Mouse (Mus musculus) cerebellum, adult 9-10 months (tissue): ENCODE measurements around the gene Aph1b.
A peak's percentile ranks its signal among the peaks of the same experiment; 100 is the strongest.
"Not testable (repeated sequence)": the region's sequence is repeated elsewhere in the genome, so short reads cannot be mapped to it uniquely, and the experiment has no call there.

Experiments
- DNase-seq: peaks from one replicate; pipeline ENCODE4 v3.0.0; 2022

The Aph1b gene

GRCm38 (mm10) chr9:66795464-66796324 is at the start of gene Aph1b:
Gene Aph1b (minus strand): TSS chr9:66795490.
- DNase-seq: peak; percentile 99

- DNase-seq: no peak
These were observed 39.8 kb upstream of the Aph1b start for GRCm38 (mm10) chr9:66835097-66835480.

GRCm38 (mm10) chr9:66834318-66835096 is 39.2 kb upstream of the Aph1b start, which contains the start of gene Aph1c:
Gene Aph1c (minus strand): TSS chr9:66834726.
- DNase-seq: peak; percentile 100

DNA sequence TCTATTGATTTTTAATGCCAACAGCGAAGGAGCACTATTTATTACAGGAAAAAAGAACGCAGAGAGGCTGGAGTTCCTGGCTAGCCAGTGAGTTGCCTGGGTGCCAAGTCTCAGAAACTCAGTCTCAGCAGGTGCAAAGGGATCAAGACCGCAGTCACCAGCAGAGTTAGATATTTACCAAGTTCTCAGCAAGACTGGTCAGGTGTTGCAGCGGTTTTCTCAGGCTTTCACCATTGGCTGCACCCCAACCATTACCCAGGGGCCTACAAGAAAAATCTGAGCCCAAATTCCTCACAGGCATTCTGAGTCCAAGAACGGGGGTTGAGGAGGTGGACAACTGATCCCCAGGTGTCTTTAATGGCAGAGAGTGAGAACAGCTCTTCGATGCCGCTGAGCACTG is 38.6 kb upstream of the Aph1b start:
- peak; percentile 53 for DNase-seq

- DNase-seq: no peak
These were observed 37.1 kb upstream of the Aph1b start for GRCm38 (mm10) chr9:66832366-66832908.

GRCm38 (mm10) chr9:66825990-66826389 is 30.7 kb upstream of the Aph1b start:
- peak; percentile 74 for DNase-seq

DNA sequence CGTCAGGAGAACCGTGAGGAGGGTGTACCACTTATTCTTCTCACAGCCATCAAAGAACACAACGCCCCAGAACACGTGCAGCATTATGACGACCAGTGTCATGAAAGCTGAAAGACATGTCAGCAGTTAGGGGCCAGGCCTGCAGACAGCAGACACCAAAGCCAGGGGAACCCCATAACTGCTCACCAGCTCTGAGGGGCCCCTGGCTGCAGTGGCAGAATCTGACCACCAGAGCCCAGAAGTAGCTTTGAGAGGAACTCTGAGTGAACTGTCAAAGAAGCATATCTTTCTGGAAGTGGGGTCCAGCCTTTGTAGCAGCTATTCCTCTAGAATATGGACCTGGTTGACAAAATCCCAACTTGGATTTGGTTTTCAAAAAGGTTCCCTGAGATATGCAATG is 27.0 kb upstream of the Aph1b start:
- DNase-seq: not testable (repeated sequence)

DNA sequence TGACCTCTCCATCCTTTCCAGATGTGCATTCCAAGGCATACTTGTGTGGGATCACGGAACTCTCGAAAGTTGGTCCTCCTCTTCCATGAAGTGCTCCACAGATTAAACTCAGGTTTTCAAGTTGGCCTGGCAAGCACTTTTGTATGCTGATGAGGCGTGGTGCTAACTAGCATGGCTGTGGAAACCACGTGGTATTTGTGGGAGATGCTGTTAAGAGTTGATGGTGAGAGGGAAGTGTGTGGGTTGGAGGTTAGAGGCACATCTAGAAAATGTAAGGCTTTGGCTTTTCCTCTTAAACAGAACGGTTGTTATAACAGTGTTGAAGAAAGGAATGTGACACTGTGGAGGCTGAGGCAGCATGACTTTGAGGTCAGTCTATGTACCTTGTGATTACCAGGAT is 25.7 kb upstream of the Aph1b start:
- no peak for DNase-seq

DNA sequence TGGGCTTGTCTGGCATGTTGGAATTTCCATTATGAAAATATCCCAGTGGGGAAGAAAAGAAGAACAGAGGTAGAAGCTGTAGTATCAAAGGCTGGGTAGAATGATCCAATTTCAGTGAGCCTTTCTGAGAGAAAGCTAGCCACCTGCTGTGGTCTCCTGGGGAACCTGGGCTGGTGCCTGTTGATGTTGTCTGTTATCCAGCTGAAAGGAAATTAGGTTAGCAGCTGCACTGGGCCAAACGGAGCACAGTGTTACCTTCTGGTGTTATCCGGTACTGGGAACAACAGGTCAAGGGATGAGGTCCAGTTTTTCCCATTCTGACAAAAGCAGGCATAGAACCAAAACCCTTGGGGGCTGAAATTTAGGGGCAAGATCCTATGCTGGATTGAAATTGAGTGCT is 18.1 kb upstream of the Aph1b start:
- DNase-seq: no peak

- DNase-seq: not testable (repeated sequence)
These were observed 10.7 kb upstream of the Aph1b start for GRCm38 (mm10) chr9:66805951-66806350.

DNA sequence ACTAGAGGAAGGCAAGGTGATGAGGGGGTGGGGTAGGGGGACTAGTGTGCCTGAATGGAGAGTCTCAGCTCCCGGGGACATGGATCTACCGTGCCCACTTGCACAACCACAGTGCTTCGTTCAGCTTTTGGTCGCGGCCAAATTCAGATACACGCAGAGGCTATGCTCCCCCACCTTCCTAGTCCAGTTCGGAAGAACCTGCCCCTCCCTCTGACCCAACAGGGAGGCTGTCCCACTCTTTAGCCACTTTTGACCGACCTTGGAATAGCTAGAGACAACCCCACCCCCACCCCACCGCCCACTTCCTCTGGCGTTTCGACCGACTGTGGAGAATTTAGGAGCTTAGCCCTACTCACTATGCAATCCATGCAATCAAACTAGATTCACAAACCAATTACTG is 6.7 kb upstream of the Aph1b start:
- DNase-seq: no peak

- DNase-seq: peak; percentile 40
These were observed 1.4 kb upstream of the Aph1b start, which contains the start of gene Gm10647 for GRCm38 (mm10) chr9:66796739-66797138. Gene Gm10647 (plus strand): TSS chr9:66797039.

DNA sequence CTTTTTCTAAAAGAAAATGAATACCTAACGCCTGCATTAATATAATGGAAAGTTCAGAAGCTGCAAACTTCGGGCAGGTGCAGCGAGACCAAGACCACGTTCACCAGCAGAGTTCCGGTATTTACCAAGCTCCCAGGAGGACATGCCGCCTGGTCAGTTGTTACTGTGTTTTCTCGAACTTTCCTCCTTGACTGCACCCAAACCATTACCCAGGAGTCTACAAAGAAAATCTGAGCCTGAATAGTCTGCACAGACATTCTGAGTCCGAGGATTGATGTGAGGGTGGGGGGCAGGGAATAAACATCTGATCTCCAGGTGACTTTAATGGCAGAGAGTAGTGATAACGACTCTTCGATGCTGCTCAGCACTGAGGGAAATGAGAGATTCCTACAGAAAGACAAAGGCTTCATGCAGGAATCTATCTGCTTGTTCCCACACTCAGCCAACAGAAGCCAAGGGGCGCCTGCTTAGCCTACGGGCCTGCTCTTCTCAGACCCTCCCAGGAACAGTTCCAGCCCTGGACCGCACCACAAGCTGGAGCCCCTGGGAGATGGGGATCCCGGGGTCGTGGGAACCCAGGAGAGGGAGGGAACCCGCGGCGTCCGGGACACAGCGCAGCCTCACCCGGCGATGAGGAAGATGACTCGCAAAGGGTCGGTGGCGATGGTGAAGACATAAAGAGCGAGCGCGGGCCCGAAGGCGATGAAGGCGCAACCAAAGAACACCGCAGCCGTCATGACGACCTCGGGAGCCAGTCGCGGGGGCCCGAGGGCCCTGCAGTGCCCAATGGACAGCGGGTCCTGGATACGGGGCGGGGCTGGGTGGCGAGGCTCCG is 444 bp downstream of the Aph1b start:
- no peak for DNase-seq

- DNase-seq: peak; percentile 76
These were observed 7.5 kb downstream of the Aph1b start for GRCm38 (mm10) chr9:66787821-66788220.

DNA sequence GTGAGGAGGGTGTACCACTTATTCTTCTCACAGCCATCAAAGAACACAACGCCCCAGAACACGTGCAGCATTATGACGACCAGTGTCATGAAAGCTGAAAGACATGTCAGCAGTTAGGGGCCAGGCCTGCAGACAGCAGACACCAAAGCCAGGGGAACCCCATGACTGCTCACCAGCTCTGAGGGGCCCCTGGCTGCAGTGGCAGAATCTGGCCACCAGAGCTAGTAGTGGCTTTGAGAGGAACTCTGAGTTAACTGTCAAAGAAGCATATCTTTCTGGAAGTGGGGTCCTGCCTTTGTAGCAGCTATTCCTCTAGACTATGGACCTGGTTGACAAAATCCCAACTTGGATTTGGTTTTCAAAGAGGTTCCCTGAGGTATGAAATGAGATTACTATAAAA is 10.7 kb downstream of the Aph1b start:
- DNase-seq: not testable (repeated sequence)

DNA sequence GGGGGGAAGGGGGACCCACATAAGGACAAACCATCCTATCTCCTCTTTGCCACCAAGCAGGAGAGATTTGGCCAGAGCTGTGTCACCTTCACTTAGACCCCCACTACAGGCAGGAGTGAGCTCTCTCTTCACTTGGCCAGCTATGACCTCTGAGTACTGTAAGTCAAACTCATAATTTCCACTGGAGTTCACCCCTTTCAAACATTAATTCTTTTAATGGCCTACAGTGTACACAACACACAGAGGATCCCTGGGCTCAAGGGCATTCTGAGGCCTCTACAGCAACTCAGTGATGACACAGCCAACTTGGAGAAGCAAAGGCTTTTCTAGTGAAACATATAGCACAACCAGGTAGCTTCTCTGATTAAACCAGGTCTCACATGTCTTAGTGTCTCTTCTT is 24.6 kb downstream of the Aph1b start:
- DNase-seq: no peak

DNA sequence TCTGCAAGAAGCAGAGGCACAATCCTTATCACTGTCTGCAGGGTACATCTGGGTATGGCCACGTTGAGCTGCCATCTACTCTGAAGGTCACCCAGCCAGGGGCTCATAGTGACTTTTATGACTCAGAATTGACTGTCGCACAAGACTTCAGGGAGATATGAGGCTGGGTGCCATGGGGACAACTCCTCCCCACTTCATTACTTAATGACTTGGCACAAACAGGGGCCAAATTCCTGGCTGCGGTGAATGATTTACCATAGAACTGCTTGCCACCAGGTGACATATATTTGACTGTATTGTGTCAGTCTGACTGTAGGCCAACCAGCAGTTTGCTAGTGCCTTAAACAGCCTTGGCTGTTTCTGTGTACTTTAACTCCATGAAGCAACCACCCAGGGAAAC is 26.0 kb downstream of the Aph1b start:
- no peak for DNase-seq

DNA sequence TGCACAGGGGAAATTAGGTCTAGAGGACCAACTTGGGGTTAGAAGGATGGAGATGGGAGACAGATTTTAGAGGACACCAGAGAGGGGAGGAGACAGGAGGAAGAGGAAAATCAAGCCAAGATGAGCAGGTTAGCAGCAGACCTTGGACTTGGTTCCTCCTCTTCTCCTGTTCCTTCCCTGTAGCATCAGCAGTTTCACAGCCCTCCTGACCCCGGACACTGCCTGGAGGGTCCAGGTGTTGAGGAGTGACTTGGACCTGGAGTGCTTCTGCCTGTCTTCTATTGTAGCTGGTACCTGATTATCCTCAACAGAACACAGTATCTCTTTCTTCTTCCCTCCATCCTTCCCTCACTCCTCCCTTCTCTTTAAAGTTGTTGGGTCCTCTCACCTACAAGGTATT is 26.6 kb downstream of the Aph1b start:
- no peak for DNase-seq

GRCm38 (mm10) chr9:66760991-66761390 is 34.3 kb downstream of the Aph1b start:
- no peak for DNase-seq

- no peak for DNase-seq
These were observed 42.4 kb downstream of the Aph1b start for GRCm38 (mm10) chr9:66752849-66753248.

DNA sequence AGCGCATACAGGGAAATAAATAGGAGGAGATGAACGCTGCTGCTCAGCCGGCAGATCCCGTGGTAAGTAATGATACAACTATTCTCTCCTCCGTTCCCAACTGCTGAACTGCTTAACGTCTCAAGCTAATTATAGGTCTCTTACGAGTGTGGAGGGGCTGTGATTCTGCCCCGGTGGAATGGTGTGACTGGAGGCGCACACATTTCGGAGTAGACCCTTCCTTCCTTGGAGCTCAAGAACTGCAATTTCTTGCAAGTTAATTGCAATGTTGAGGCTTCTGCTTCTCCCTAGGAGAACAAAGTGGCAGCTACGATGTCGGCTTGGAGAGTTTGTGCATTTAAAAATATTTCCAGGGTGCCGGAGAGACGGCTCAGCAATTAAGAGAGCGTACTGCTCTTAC is 46.9 kb downstream of the Aph1b start:
- no peak for DNase-seq

DNA sequence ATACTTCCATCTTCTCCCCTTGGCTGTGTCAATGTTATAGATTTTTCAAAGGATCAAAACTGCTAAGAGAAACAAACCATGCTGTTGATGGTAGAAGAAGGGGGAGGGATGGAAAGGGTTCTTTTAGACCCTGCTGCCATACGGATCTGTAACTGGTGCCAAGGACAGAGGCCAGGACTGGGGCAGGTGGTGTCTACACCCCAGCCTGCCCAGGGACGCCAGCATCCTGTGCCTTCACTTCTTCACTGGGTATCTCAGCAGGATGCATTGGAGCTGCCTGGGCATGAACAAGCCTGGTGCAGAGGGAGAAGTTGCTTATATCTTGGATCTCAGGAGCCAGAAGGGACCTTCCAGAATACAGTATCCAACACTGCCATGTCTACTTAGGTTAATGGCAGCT is 50.8 kb downstream of the Aph1b start:
- DNase-seq: no peak

- DNase-seq: no peak
These were observed 55.8 kb downstream of the Aph1b start for GRCm38 (mm10) chr9:66739516-66739915.
